Comparison of ENCODE assay signal across 15 mouse cellular contexts in the genomic region with DNA sequence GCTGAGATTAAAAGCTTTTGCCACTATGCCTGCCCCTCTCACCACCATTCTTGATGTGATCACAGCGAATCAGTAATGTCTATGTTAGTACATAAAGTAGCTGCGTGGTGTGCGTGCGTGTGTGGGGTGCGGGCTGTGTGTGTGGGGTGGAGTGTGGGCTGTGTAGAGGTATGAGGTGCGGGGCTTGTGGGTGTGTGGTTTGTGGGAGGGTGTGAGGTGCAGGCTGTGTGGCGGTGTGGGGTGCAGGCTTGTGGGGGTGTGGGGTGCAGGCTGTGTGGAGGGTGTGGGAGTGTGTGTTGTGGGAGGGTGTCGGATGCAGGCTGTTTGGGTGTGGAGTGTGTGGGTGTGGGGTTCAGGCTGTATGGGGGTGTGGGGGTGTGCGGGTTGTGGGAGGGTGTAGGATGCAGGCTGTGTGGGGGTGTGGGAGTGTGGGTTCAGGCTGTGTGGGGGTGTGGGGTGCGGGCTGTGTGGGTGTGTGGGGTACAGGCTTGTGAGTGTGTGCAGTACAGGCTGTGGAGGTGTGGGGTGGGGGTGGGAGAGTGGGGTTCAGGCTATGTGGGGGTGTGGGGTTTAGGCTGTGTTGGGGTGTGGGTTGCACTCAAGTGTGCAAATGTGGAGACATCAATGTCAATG. TPM values are rescaled to one million over a fixed set of nuclear protein-coding genes. Genes with fewer than 3 reads are reported as not detected.
DNase-seq lines count a peak whose midpoint lies in the region; ATAC-seq lines count a peak whose summit lies in the region.
"Had no signal": no experiment of that assay in that cellular context is flagged by ENCODE, and none has a peak within 500 bp of the region (broad histone marks: within the 10 kb centered on the region; RNA-seq: fewer than 3 reads in every experiment).

No protein-coding gene starts in this region.

- no peak for DNase-seq in kidney, adult 9 months
- DNase-seq in R1 (ENCODE audit: low read depth, low spot score), result peak; percentile 45
- no peak for DNase-seq in liver, embryonic 13.5 days
- no peak for DNase-seq in spleen, postnatal 36 days (ENCODE audit: low spot score in 2 of 2)
- DNase-seq in layer of hippocampus, adult 8-10 months (ENCODE audit: low spot score in 2 of 2), result no peak
- DNase-seq: adrenal gland, postnatal 14 days; gastrocnemius, postnatal 14 days; left cerebral cortex, postnatal 4 days; right cerebral cortex, postnatal 25 days had no signal

- 0 out of 2 replicates have a peak, but pooled peaks have one; percentile 35 for ATAC-seq in kidney, embryonic 16.5 days (ENCODE audit: low FRiP score, low TSS enrichment)
- peak; percentile 37; the same call in 1 of the 2 replicates for ATAC-seq in embryonic facial prominence, embryonic 13.5 days (ENCODE audit: insufficient number of reproducible peaks, insufficient read depth, low FRiP score, low TSS enrichment, low read depth)
- 0 out of 2 replicates have a peak, but pooled peaks have one; percentile 29 for ATAC-seq in liver, embryonic 13.5 days (ENCODE audit: low read depth)
- ATAC-seq: intestine, embryonic 16.5 days had no signal

- WGBS in kidney, embryonic 16.5 days, result 86% methylated on average over 10 of the region's 10 CpGs
- WGBS in embryonic facial prominence, embryonic 13.5 days, result 92% methylated on average over 10 of the region's 10 CpGs
- 77% methylated on average over 10 of the region's 10 CpGs for WGBS in liver, embryonic 13.5 days (ENCODE audit: insufficient replicate concordance)

- no peaks in the 10 kb centered on the region; the same call in 1 of the 2 replicates for H3K9me3 ChIP-seq in kidney, embryonic 16.5 days (ENCODE audit: low read length)
- H3K9me3 ChIP-seq in embryonic facial prominence, embryonic 13.5 days, result peaks cover 9% of the 10 kb centered on the region; the same call in 1 of the 2 replicates
- no peaks in the 10 kb centered on the region; the same call in 1 of the 2 replicates for H3K9me3 ChIP-seq in liver, embryonic 13.5 days (replicated peaks)

- H3K27ac ChIP-seq in kidney, embryonic 16.5 days (ENCODE audit: low read length), result no peak overlapping the region
- H3K27ac ChIP-seq in embryonic facial prominence, embryonic 13.5 days, result no peak overlapping the region
- no peak overlapping the region for H3K27ac ChIP-seq in liver, embryonic 13.5 days
- H3K27ac ChIP-seq: layer of hippocampus, adult 2 months; macrophage had no signal

- no peak overlapping the region for H3K4me3 ChIP-seq in kidney, embryonic 16.5 days (ENCODE audit: low read length)
- H3K4me3 ChIP-seq in embryonic facial prominence, embryonic 13.5 days, result no peak overlapping the region
- no peak overlapping the region for H3K4me3 ChIP-seq in liver, embryonic 13.5 days (replicated peaks)
- H3K4me3 ChIP-seq: layer of hippocampus, adult 2 months had no signal

- no peak overlapping the region for H3K4me2 ChIP-seq in kidney, embryonic 16.5 days (replicated peaks; ENCODE audit: low read depth, low read length)
- no peak overlapping the region for H3K4me2 ChIP-seq in embryonic facial prominence, embryonic 13.5 days
- H3K4me2 ChIP-seq in liver, embryonic 13.5 days, result no peak overlapping the region

- no peaks in the 10 kb centered on the region for H3K36me3 ChIP-seq in kidney, embryonic 16.5 days (ENCODE audit: insufficient read depth, low read length)
- H3K36me3 ChIP-seq in embryonic facial prominence, embryonic 13.5 days, result no peaks in the 10 kb centered on the region
- H3K36me3 ChIP-seq in liver, embryonic 13.5 days, result no peaks in the 10 kb centered on the region

- no peaks in the 10 kb centered on the region for H3K27me3 ChIP-seq in kidney, embryonic 16.5 days (ENCODE audit: insufficient read depth, low read length)
- no peaks in the 10 kb centered on the region for H3K27me3 ChIP-seq in embryonic facial prominence, embryonic 13.5 days
- no peaks in the 10 kb centered on the region for H3K27me3 ChIP-seq in liver, embryonic 13.5 days
- H3K27me3 ChIP-seq: CH12.LX had no signal

- H3K4me1 ChIP-seq in kidney, embryonic 16.5 days (ENCODE audit: insufficient read depth, low read length), result no peaks in the 10 kb centered on the region
- H3K4me1 ChIP-seq in embryonic facial prominence, embryonic 13.5 days, result no peaks in the 10 kb centered on the region
- no peaks in the 10 kb centered on the region for H3K4me1 ChIP-seq in liver, embryonic 13.5 days (replicated peaks)

- H3K9ac ChIP-seq in kidney, embryonic 16.5 days (replicated peaks; ENCODE audit: low read length), result no peak overlapping the region
- H3K9ac ChIP-seq in embryonic facial prominence, embryonic 13.5 days, result no peak overlapping the region
- H3K9ac ChIP-seq in liver, embryonic 13.5 days, result no peak overlapping the region

RNA-seq across cellular contexts. Expression of gene Prdm2, which starts 19.1 kb away (rescaled TPM):
- polyA plus RNA-seq in kidney, embryonic 16.5 days (2015; fragmentation: Nextera tagmentation; extraction: Ambion mirVana), result 9.7 and 11.6 TPM in 2 replicates
- 14.3 and 17.6 TPM in 2 replicates for polyA plus RNA-seq in embryonic facial prominence, embryonic 13.5 days (2015; fragmentation: Nextera tagmentation; extraction: Ambion mirVana)
- 2.9 and 4.7 TPM in 2 replicates for polyA plus RNA-seq in liver, embryonic 13.5 days (2015; fragmentation: Nextera tagmentation; extraction: Ambion mirVana)
- total RNA-seq in layer of hippocampus, adult 8-10 months (2022), result 10 to 100 TPM; 39.5 to 49.8 (median 45.0) TPM
